ENCODE assay signal across 8 mouse cellular contexts in genomic region chrX:161716865-161717763, GRCm38 (mm10). TPM values are rescaled to one million over a fixed set of nuclear protein-coding genes. Genes with fewer than 3 reads are reported as not detected.
DNase-seq lines count a peak whose midpoint lies in the region; ATAC-seq and TF ChIP-seq lines count a peak whose summit lies in the region.

Rai2 (plus strand) TSS chrX:161717069.

- no peak within 1 kb of the TSS for H3K27ac ChIP-seq in bone marrow, adult 2 months (ENCODE audit: control insufficient read depth, insufficient read depth, low read depth, low read length, poor library complexity)
- peak within 1 kb of the TSS; percentile 60 for H3K27ac ChIP-seq in hindbrain, embryonic 11.5 days (ENCODE audit: low read depth, low read length)
- H3K27ac ChIP-seq in midbrain, embryonic 10.5 days (replicated peaks) = peak within 1 kb of the TSS; percentile 76

- H3K27me3 ChIP-seq in hindbrain, embryonic 11.5 days (ENCODE audit: control insufficient read depth, insufficient read depth, low read length) = peaks cover 24% of the 10 kb centered on the region
- peaks cover 90% of the 10 kb centered on the region for H3K27me3 ChIP-seq in midbrain, embryonic 10.5 days (ENCODE audit: low read depth, poor library complexity, severe bottlenecking)

- peak within 1 kb of the TSS; percentile 22 for H3K4me3 ChIP-seq in bone marrow, adult 2 months (replicated peaks; ENCODE audit: control insufficient read depth, low read depth, low read length)
- H3K4me3 ChIP-seq in hindbrain, embryonic 11.5 days (ENCODE audit: low read depth, low read length) = peak within 1 kb of the TSS; percentile 56
- H3K4me3 ChIP-seq in midbrain, embryonic 10.5 days = peak within 1 kb of the TSS; percentile 67

- no peaks in the 10 kb centered on the region for H3K4me1 ChIP-seq in bone marrow, adult 2 months (ENCODE audit: control insufficient read depth, insufficient read depth, low read length)
- no peaks in the 10 kb centered on the region for H3K4me1 ChIP-seq in hindbrain, embryonic 11.5 days (replicated peaks; ENCODE audit: control insufficient read depth, insufficient read depth, low read length)
- peaks cover 7% of the 10 kb centered on the region; the same call in 1 of the 2 replicates for H3K4me1 ChIP-seq in midbrain, embryonic 10.5 days

- intact Hi-C loops in left cerebral cortex, postnatal 36 days (cut with DNase I) = loop anchor here (5.0 to 10.0 kb wide), 2 partner anchors 60 to 312 kb away; no protein-coding TSS in a partner anchor

- no peak for DNase-seq in frontal cortex, postnatal 36 days (ENCODE audit: low spot score in 2 of 2)
- DNase-seq in gastrocnemius, adult 18-20 months (ENCODE audit: low spot score) = peak; percentile 20
- DNase-seq in hindbrain, embryonic 11.5 days (ENCODE audit: low spot score) = peak; percentile 44
- DNase-seq in left cerebral cortex, postnatal 36 days (ENCODE audit: low spot score in 2 of 2) = peak; percentile 28 to 38
- DNase-seq in midbrain, embryonic 10.5 days (ENCODE audit: low spot score) = peak; percentile 44
- peak; percentile 6 for DNase-seq in yolk sac, embryonic 10.5 days (ENCODE audit: low spot score)

- no peak for TF ChIP-seq CTCF in bone marrow, adult 2 months (IDR thresholded peaks at IDR 0.05; ENCODE audit: control insufficient read depth, insufficient read depth, low read length)

- WGBS in bone marrow, adult 2 months = 17% methylated on average over 72 of the region's 79 CpGs
- 15% methylated on average over 40 of the region's 79 CpGs for WGBS in hindbrain, embryonic 11.5 days
- WGBS in midbrain, embryonic 10.5 days = 17% methylated on average over 70 of the region's 79 CpGs

- ATAC-seq in frontal cortex, adult (ENCODE audit: low TSS enrichment) = peak; percentile 48
- ATAC-seq in hindbrain, embryonic 11.5 days (ENCODE audit: low FRiP score) = peak; percentile 83

- H3K9ac ChIP-seq in hindbrain, embryonic 11.5 days (ENCODE audit: low read depth, low read length) = peak within 1 kb of the TSS; percentile 64

- no peaks in the 10 kb centered on the region for H3K9me3 ChIP-seq in hindbrain, embryonic 11.5 days (ENCODE audit: control insufficient read depth, low read length)
- no peaks in the 10 kb centered on the region for H3K9me3 ChIP-seq in midbrain, embryonic 10.5 days (replicated peaks)

- H3K36me3 ChIP-seq in hindbrain, embryonic 11.5 days (ENCODE audit: control insufficient read depth, insufficient read depth, low read length) = no peaks in the 10 kb centered on the region
- no peaks in the 10 kb centered on the region for H3K36me3 ChIP-seq in midbrain, embryonic 10.5 days

- peak within 1 kb of the TSS; percentile 86 for H3K4me2 ChIP-seq in hindbrain, embryonic 11.5 days (replicated peaks; ENCODE audit: low read depth, low read length)

- TF ChIP-seq POLR2A in bone marrow, adult 2 months (IDR thresholded peaks at IDR 0.05; ENCODE audit: borderline replicate concordance, control insufficient read depth, low read depth, low read length) = no peak

RNA-seq across cellular contexts. Expression of gene Rai2, which starts in this region (rescaled TPM):
- polyA plus RNA-seq in bone marrow, adult 2 months (2011; ENCODE audit: insufficient read depth, insufficient read length, low replicate concordance, missing spikeins) = not detected in 2 replicates
- total RNA-seq in gastrocnemius, adult 18-20 months (2021) = 10 to 100 TPM; 28.3 to 30.3 TPM
- polyA plus RNA-seq in hindbrain, embryonic 11.5 days (2014; fragmentation: Nextera tagmentation; extraction: Ambion mirVana) = 7.6 and 8.6 TPM in 2 replicates
- total RNA-seq in left cerebral cortex, postnatal 36 days (2021) = 10 to 100 TPM; 14.1 to 16.8 TPM
- 1.9 and 3.3 TPM in 2 replicates for polyA plus RNA-seq in midbrain, embryonic 10.5 days (2016; fragmentation: Nextera tagmentation; extraction: Ambion mirVana)

Comparison
In these comparisons a context has a peak if more than half of its experiments do, and no peak if none do; other contexts are left out.
1. DNase-seq: peak in gastrocnemius, adult 18-20 months (single experiment), hindbrain, embryonic 11.5 days (single experiment), left cerebral cortex, postnatal 36 days (2 of 2), midbrain, embryonic 10.5 days (single experiment) and yolk sac, embryonic 10.5 days (single experiment); none in frontal cortex, postnatal 36 days (0 of 2).
2. Peak in every context shown above with its lines, with median percentiles within 50 percentile points of each other: H3K4me3 ChIP-seq.